Mouse (Mus musculus) midbrain, postnatal 0 days (tissue): ENCODE data around the gene Aff3. TPM values are rescaled to one million over a fixed set of nuclear protein-coding genes. Genes with fewer than 3 reads are reported as not detected.

Experiments
- ATAC-seq: fragments of 200-750 bp; cut with Nextera tagmentation; 2 replicates; pipeline ENCODE4 v1.8.0; 2017; ENCODE audit warnings: moderate number of reproducible peaks, mild to moderate bottlenecking, moderate TSS enrichment, moderate library complexity; ENCODE audit not compliant: low FRiP score
- DNase-seq: peaks from one replicate; pipeline ENCODE4 v3.0.0-alpha.2; 2015; ENCODE audit warnings: low spot score
- H3K27ac ChIP-seq: fragments of 300-500 bp; sonication (generic); 2 replicates; pipeline ENCODE4 v1.5.1; 2014; ENCODE audit warnings: low read depth, mild to moderate bottlenecking, low read length, mixed read lengths
- H3K27me3 ChIP-seq: fragments of 300-500 bp; sonication (generic); 2 replicates; pipeline ENCODE4 v1.6.1; 2014; ENCODE audit warnings: low read length, control low read depth, mixed read lengths; ENCODE audit not compliant: insufficient read depth
- H3K36me3 ChIP-seq: fragments of 300-500 bp; sonication (generic); 2 replicates; pipeline ENCODE4 v1.6.1; 2014; ENCODE audit warnings: low read length, control low read depth, mixed read lengths; ENCODE audit not compliant: insufficient read depth
- H3K4me1 ChIP-seq: fragments of 300-500 bp; sonication (generic); 2 replicates; pipeline ENCODE4 v1.6.1; 2014; ENCODE audit warnings: mild to moderate bottlenecking, control low read depth, antibody characterized with exemption, low read length, mixed read lengths; ENCODE audit not compliant: insufficient read depth
- H3K4me2 ChIP-seq: fragments of 300-500 bp; sonication (generic); 2 replicates; pipeline ENCODE4 v1.6.1; 2014; ENCODE audit warnings: low read depth, mild to moderate bottlenecking, low read length, mixed read lengths; ENCODE audit not compliant: poor library complexity, severe bottlenecking
- H3K4me3 ChIP-seq: fragments of 300-500 bp; sonication (generic); 2 replicates; pipeline ENCODE4 v1.5.1; 2014; ENCODE audit warnings: low read depth, mild to moderate bottlenecking, low read length, moderate library complexity
- H3K9ac ChIP-seq: fragments of 300-500 bp; sonication (generic); replicated peaks from 2 replicates; pipeline ENCODE4 v1.6.1; 2014; ENCODE audit warnings: mild to moderate bottlenecking, low read length, moderate library complexity, mixed read lengths; ENCODE audit not compliant: poor library complexity, severe bottlenecking
- H3K9me3 ChIP-seq: fragments of 300-500 bp; sonication (generic); 2 replicates; pipeline ENCODE4 v1.6.1; 2016; ENCODE audit warnings: low read length, control low read depth
- CTCF ChIP-seq: IDR thresholded peaks from 2 replicates; pipeline ENCODE4 v1.5.1; 2016; ENCODE audit warnings: antibody characterized with exemption, mild to moderate bottlenecking
- WGBS: fragments of 180-500 bp; shearing (Covaris S2); extraction: QIAGEN DNeasy Blood & Tissue Kit; methylation state at CpG from one replicate; pipeline ENCODE4 v1.1.7; 2014; 5-methylcytosine and 5-hydroxymethylcytosine counted together
- polyA plus RNA-seq: library from polyadenylated mRNA; unstranded; fragments of >200 nt; fragmentation: Nextera tagmentation; extraction: Ambion mirVana; gene quantifications from 2 replicates; pipeline ENCODE4 v1.2.1, GENCODE M21; 2015
- total RNA-seq: library from RNA; depleted of rRNA; stranded (reverse); fragments of >200 nt; gene quantifications from 2 replicates; pipeline ENCODE4 v1.2.3, GENCODE M21; 2014

The Aff3 gene
- total and polyA plus RNA-seq, 2 experiments from 2014 or later: 20.6 to 61.2 TPM

- no peak overlapping the region for H3K4me2 ChIP-seq
- no peak overlapping the region for H3K27ac ChIP-seq
- 97% methylated on average over 3 of the region's 3 CpGs for WGBS
- H3K4me3 ChIP-seq: no peak overlapping the region
- H3K9me3 ChIP-seq: 0 out of 2 replicates have a peak, but pooled peaks cover 8% of the 10 kb centered on the region
- DNase-seq: no peak
- no peak for TF ChIP-seq CTCF
- H3K36me3 ChIP-seq: no peaks in the 10 kb centered on the region
- no peak for ATAC-seq
- H3K9ac ChIP-seq: no peak overlapping the region
- no peaks in the 10 kb centered on the region; the same call in 1 of the 2 replicates for H3K4me1 ChIP-seq
- H3K27me3 ChIP-seq: no peaks in the 10 kb centered on the region
Measured at GRCm38 (mm10) chr1:38225166-38225565, 439.6 kb downstream of the Aff3 start.

- ATAC-seq (no peak), DNase-seq (peak; percentile 34)
- H3K9ac ChIP-seq: no peak overlapping the region
- no peak overlapping the region for H3K4me3 ChIP-seq
- no peaks in the 10 kb centered on the region for H3K36me3 ChIP-seq
- H3K4me1 ChIP-seq: no peaks in the 10 kb centered on the region; the same call in 1 of the 2 replicates
- H3K27ac ChIP-seq: no peak overlapping the region
- TF ChIP-seq CTCF: no peak
- H3K9me3 ChIP-seq: 0 out of 2 replicates have a peak, but pooled peaks cover 8% of the 10 kb centered on the region
- H3K27me3 ChIP-seq: no peaks in the 10 kb centered on the region
- no peak overlapping the region for H3K4me2 ChIP-seq
- WGBS: 74% methylated on average over 1 of the region's 1 CpGs
Measured at GRCm38 (mm10) chr1:38222160-38222559, 442.6 kb downstream of the Aff3 start.

GRCm38 (mm10) chr1:38221431-38221830 lies 443.3 kb downstream of the Aff3 start:
- no peak for TF ChIP-seq CTCF
- no peak overlapping the region for H3K4me2 ChIP-seq
- 0 out of 2 replicates have a peak, but pooled peaks cover 8% of the 10 kb centered on the region for H3K9me3 ChIP-seq
- H3K27me3 ChIP-seq: no peaks in the 10 kb centered on the region
- 87% methylated on average over 8 of the region's 8 CpGs for WGBS
- H3K4me3 ChIP-seq: no peak overlapping the region
- H3K27ac ChIP-seq: no peak overlapping the region
- H3K4me1 ChIP-seq: no peaks in the 10 kb centered on the region; the same call in 1 of the 2 replicates
- ATAC-seq (no peak), DNase-seq (no peak)
- no peak overlapping the region for H3K9ac ChIP-seq
- no peaks in the 10 kb centered on the region for H3K36me3 ChIP-seq

GRCm38 (mm10) chr1:38217912-38218795 lies 446.6 kb downstream of the Aff3 start:
- DNase-seq (no peak), ATAC-seq (no peak)
- H3K36me3 ChIP-seq: no peaks in the 10 kb centered on the region
- 81% methylated on average over 27 of the region's 31 CpGs for WGBS
- H3K4me3 ChIP-seq: no peak overlapping the region
- H3K4me1 ChIP-seq: no peaks in the 10 kb centered on the region; the same call in 1 of the 2 replicates
- no peaks in the 10 kb centered on the region for H3K9me3 ChIP-seq
- H3K9ac ChIP-seq: no peak overlapping the region
- no peak for TF ChIP-seq CTCF
- no peaks in the 10 kb centered on the region for H3K27me3 ChIP-seq
- no peak overlapping the region for H3K27ac ChIP-seq
- H3K4me2 ChIP-seq: no peak overlapping the region

GRCm38 (mm10) chr1:38217098-38217497 lies 447.7 kb downstream of the Aff3 start:
- 92% methylated on average over 5 of the region's 5 CpGs for WGBS
- H3K4me2 ChIP-seq: no peak overlapping the region
- no peaks in the 10 kb centered on the region for H3K36me3 ChIP-seq
- DNase-seq (no peak), ATAC-seq (no peak)
- H3K27me3 ChIP-seq: no peaks in the 10 kb centered on the region
- no peak overlapping the region for H3K9ac ChIP-seq
- no peak overlapping the region for H3K27ac ChIP-seq
- no peaks in the 10 kb centered on the region; the same call in 1 of the 2 replicates for H3K4me1 ChIP-seq
- no peaks in the 10 kb centered on the region for H3K9me3 ChIP-seq
- H3K4me3 ChIP-seq: no peak overlapping the region
- TF ChIP-seq CTCF: no peak

GRCm38 (mm10) chr1:38213377-38213776 lies 451.4 kb downstream of the Aff3 start:
- no peak overlapping the region for H3K4me3 ChIP-seq
- H3K4me2 ChIP-seq: no peak overlapping the region
- no peaks in the 10 kb centered on the region for H3K4me1 ChIP-seq
- H3K9me3 ChIP-seq: no peaks in the 10 kb centered on the region
- no peak overlapping the region for H3K9ac ChIP-seq
- DNase-seq (no peak), ATAC-seq (no peak)
- H3K27me3 ChIP-seq: no peaks in the 10 kb centered on the region
- 81% methylated on average over 3 of the region's 3 CpGs for WGBS
- peaks cover 6% of the 10 kb centered on the region; the same call in 1 of the 2 replicates for H3K36me3 ChIP-seq
- H3K27ac ChIP-seq: no peak overlapping the region
- no peak for TF ChIP-seq CTCF
